Mouse (Mus musculus): ENCODE measurements around the gene Slc13a1.

The Slc13a1 gene

GRCm38 (mm10) chr6:24076089-24076488 is 91.8 kb downstream of the Slc13a1 start:
- DNase-seq (ENCODE audit: low spot score in 2 of 2), result no peak

GRCm38 (mm10) chr6:24072804-24073203 is 95.1 kb downstream of the Slc13a1 start:
- no peak for DNase-seq (ENCODE audit: low spot score in 2 of 2)

- no peak for DNase-seq (ENCODE audit: low spot score in 2 of 2)
Measured at GRCm38 (mm10) chr6:24059754-24060153, 108.1 kb downstream of the Slc13a1 start.

GRCm38 (mm10) chr6:24055086-24055485 is 112.8 kb downstream of the Slc13a1 start:
- DNase-seq (ENCODE audit: low spot score in 2 of 2), result no peak

GRCm38 (mm10) chr6:24054086-24054710 is 113.7 kb downstream of the Slc13a1 start:
- no peak for DNase-seq (ENCODE audit: low spot score in 2 of 2)

- DNase-seq (ENCODE audit: low spot score in 2 of 2), result no peak
Measured at GRCm38 (mm10) chr6:24047014-24047770, 120.7 kb downstream of the Slc13a1 start.

GRCm38 (mm10) chr6:24043496-24043895 is 124.4 kb downstream of the Slc13a1 start:
- DNase-seq (ENCODE audit: low spot score in 2 of 2), result no peak

Data from spleen, postnatal 14 days (tissue).